Mouse (Mus musculus): ENCODE data around the gene Fbxl13. TPM values are rescaled to one million over a fixed set of nuclear protein-coding genes. Genes with fewer than 3 reads are reported as not detected.

Gene Fbxl13
- polyA plus RNA-seq (2015; fragmentation: Nextera tagmentation; extraction: Ambion mirVana): 0.07 and 0.08 TPM in 2 replicates

DNA sequence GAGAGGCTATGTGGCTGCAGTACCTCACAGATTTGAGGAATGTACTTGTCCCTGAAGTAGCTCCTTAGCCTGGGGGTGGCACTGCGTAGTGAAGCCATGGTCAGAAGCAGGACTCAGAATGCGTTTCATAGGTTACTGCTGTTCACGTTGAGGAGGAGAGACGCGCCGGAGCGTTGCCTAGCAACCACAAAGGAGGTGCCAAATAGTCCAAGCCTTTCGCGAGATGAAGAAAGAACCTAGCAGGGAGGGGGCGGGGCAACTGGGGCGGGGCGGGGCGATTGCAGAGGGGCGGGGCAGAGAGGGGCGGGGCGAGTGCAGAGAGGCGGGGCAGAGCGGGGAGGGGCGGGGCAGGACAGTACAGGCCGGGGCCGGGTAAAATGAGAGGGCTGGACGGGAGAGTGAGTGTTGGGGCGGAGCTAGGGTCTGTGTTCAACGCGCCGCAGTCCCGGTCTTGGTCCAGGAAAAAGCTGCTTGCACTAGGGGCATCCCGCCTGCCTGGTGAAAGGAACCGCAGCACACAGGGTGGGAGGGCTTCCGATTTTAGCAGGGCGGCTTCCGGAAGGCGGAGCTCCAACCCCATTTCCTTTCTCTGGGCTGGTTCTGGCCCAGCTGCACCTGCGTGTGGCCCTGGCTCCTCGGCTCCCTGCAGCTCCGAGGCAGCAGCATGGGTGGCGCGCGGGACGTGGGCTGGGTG, at the start of gene Fbxl13, which contains the start of gene Armc10:
Fbxl13 (minus strand) TSS at position 196 of the 694 bp plus-strand sequence.
Armc10 (plus strand) TSS at position 375 of the 694 bp plus-strand sequence.
- H3K4me2 ChIP-seq (replicated peaks; ENCODE audit: low read depth): peak within 1 kb of the TSS; percentile 83
- peaks cover 19% of the 10 kb centered on the region for H3K36me3 ChIP-seq (ENCODE audit: control insufficient read depth, insufficient read depth)
- H3K27ac ChIP-seq (ENCODE audit: low read depth, low read length): peak within 1 kb of the TSS; percentile 82
- under 1% methylated on average over 39 of the region's 40 CpGs for WGBS
- no peaks in the 10 kb centered on the region for H3K4me1 ChIP-seq (replicated peaks; ENCODE audit: control insufficient read depth, insufficient read depth, low read length)
- no peaks in the 10 kb centered on the region for H3K9me3 ChIP-seq (ENCODE audit: control insufficient read depth)
- no peaks in the 10 kb centered on the region for H3K27me3 ChIP-seq (replicated peaks; ENCODE audit: control insufficient read depth, insufficient read depth, low read length)
- ATAC-seq: peak; percentile 98
- peak within 1 kb of the TSS; percentile 69 for H3K9ac ChIP-seq (ENCODE audit: low read depth, low read length)
- peak; percentile 39 for TF ChIP-seq CTCF (IDR thresholded peaks at IDR 0.05; ENCODE audit: low read depth)
- H3K4me3 ChIP-seq (ENCODE audit: low read depth, low read length): peak within 1 kb of the TSS; percentile 80

DNA sequence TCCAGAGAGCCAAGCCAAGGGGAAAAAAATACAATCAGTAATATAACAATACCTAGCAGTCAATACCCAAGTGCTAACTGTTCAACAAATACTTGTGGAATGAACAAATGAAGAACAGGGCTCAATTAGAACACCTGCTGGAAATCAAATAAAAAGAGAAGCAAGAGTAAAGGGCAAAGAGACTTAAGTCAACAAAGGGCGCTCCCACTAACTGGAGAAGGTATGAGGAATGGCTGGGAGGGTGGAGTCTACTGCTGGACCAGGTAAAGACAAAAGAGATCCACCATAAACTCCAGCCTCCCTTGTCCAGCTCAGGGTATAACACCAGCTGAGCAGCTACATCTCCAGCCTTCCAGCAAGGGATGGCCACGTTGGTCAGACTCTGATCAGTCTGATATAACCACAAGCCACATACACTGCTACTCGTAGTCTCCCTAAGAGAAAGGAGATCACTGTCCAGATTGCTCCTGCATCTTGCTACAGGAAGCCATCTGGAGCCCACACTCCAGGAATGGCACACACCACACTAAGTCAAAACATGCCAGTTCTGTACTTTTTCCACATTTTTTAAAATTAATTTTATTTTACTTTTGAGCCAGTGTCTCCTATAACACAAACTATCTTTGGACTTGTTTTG, 49.5 kb upstream of the Fbxl13 start:
- no peaks in the 10 kb centered on the region for H3K9me3 ChIP-seq (ENCODE audit: control insufficient read depth)
- peak; percentile 39; the same call in 1 of the 2 replicates for ATAC-seq
- no peak overlapping the region for H3K27ac ChIP-seq (ENCODE audit: low read depth, low read length)
- H3K36me3 ChIP-seq (ENCODE audit: control insufficient read depth, insufficient read depth): no peaks in the 10 kb centered on the region
- no peak overlapping the region for H3K9ac ChIP-seq (ENCODE audit: low read depth, low read length)
- no peaks in the 10 kb centered on the region for H3K27me3 ChIP-seq (replicated peaks; ENCODE audit: control insufficient read depth, insufficient read depth, low read length)
- no peak for TF ChIP-seq CTCF (IDR thresholded peaks at IDR 0.05; ENCODE audit: low read depth)
- no peak overlapping the region for H3K4me2 ChIP-seq (replicated peaks; ENCODE audit: low read depth)
- H3K4me3 ChIP-seq (ENCODE audit: low read depth, low read length): no peak overlapping the region
- H3K4me1 ChIP-seq (replicated peaks; ENCODE audit: control insufficient read depth, insufficient read depth, low read length): peaks cover 3% of the 10 kb centered on the region; the same call in 1 of the 2 replicates
- 65% methylated on average over 3 of the region's 3 CpGs for WGBS

DNA sequence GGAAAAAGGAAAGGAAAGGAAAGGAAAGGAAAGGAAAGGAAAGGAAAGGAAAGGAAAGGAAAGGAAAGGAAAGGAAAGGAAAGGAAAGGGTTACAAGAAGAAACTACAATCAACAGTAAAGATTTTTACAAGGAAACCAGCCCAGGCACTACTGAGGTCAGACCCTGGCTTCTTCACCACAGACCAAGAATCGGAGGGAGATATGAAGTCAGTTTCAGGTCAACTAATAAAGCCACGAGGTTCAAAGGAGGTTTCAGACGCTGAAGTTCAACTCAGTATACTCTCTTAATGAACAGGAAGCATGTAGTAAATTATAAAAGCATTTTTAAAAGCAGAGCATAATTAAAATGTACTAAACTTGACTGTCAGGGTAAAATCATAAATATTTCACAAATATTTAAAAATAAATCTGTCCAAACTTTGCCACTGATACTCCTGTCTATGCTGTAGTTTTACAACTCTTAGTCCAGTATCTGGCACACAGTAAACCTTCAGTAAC, 48.0 kb upstream of the Fbxl13 start:
- Histone ChIP-seq H3K4me2 (replicated peaks; ENCODE audit: low read depth) (no peak overlapping the region), H3K4me3 (ENCODE audit: low read depth, low read length) (no peak overlapping the region), H3K4me1 (replicated peaks; ENCODE audit: control insufficient read depth, insufficient read depth, low read length) (peaks cover 3% of the 10 kb centered on the region; the same call in 1 of the 2 replicates), H3K9me3 (ENCODE audit: control insufficient read depth) (no peaks in the 10 kb centered on the region), H3K36me3 (ENCODE audit: control insufficient read depth, insufficient read depth) (no peaks in the 10 kb centered on the region), H3K27ac (ENCODE audit: low read depth, low read length) (no peak overlapping the region), H3K27me3 (replicated peaks; ENCODE audit: control insufficient read depth, insufficient read depth, low read length) (no peaks in the 10 kb centered on the region), H3K9ac (ENCODE audit: low read depth, low read length) (no peak overlapping the region)
- peak; percentile 50; the same call in 1 of the 2 replicates for ATAC-seq
- no peak for TF ChIP-seq CTCF (IDR thresholded peaks at IDR 0.05; ENCODE audit: low read depth)
- 21% methylated on average over 3 of the region's 3 CpGs for WGBS

DNA sequence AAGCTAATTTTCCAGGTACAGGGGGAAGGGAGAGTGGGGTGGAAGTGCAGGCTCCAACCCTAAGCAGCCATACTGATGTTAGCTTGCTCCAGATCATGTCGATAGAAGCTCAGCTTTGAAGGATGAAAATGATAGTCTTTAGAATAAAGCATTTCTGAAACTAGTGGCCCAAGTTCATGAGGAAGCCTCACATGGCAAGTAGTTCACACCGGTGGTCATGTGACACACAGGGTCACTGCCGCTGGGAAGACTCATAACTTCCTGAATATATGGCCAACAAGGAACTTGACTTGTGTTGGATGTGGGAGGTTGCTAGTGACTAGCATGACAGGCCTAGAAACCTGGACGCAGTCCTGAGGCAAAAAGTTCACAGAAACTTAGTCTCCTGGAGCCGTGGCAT, 46.8 kb upstream of the Fbxl13 start:
- WGBS: 89% methylated on average over 5 of the region's 5 CpGs

DNA sequence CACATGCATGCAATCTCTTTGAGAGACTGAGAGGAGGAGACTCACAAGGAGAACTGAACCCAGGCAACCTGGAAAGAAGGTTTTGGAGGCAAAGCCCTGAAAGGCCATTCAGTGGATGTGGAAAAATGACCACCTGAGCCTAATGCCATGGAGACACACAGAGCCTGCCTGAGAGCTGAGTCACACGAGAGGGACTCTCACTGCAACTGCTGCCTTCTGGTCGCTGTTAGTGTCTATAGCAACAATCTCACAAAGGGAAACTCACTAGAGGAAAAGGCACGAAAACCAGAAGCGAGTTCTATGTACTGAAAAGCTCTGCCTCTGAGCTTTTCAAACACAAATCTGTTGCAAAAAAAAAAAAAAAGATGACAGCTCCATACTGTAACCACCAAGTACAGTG, 41.6 kb upstream of the Fbxl13 start:
- 60% methylated on average over 4 of the region's 4 CpGs for WGBS
- TF ChIP-seq CTCF (IDR thresholded peaks at IDR 0.05; ENCODE audit: low read depth): no peak
- H3K4me1 ChIP-seq (replicated peaks; ENCODE audit: control insufficient read depth, insufficient read depth, low read length): no peaks in the 10 kb centered on the region
- ATAC-seq: no peak
- no peaks in the 10 kb centered on the region for H3K9me3 ChIP-seq (ENCODE audit: control insufficient read depth)
- H3K4me2 ChIP-seq (replicated peaks; ENCODE audit: low read depth): no peak overlapping the region
- no peak overlapping the region for H3K9ac ChIP-seq (ENCODE audit: low read depth, low read length)
- H3K4me3 ChIP-seq (ENCODE audit: low read depth, low read length): no peak overlapping the region
- H3K27ac ChIP-seq (ENCODE audit: low read depth, low read length): no peak overlapping the region
- H3K36me3 ChIP-seq (ENCODE audit: control insufficient read depth, insufficient read depth): no peaks in the 10 kb centered on the region
- no peaks in the 10 kb centered on the region for H3K27me3 ChIP-seq (replicated peaks; ENCODE audit: control insufficient read depth, insufficient read depth, low read length)

More for the DNA sequence above, 46.8 kb upstream of the Fbxl13 start:
- no peak overlapping the region for H3K4me3 ChIP-seq (ENCODE audit: low read depth, low read length)
- peaks cover 3% of the 10 kb centered on the region; the same call in 1 of the 2 replicates for H3K4me1 ChIP-seq (replicated peaks; ENCODE audit: control insufficient read depth, insufficient read depth, low read length)
- ATAC-seq: no peak
- TF ChIP-seq CTCF (IDR thresholded peaks at IDR 0.05; ENCODE audit: low read depth): no peak
- no peak overlapping the region for H3K9ac ChIP-seq (ENCODE audit: low read depth, low read length)
- no peak overlapping the region for H3K27ac ChIP-seq (ENCODE audit: low read depth, low read length)
- no peaks in the 10 kb centered on the region for H3K27me3 ChIP-seq (replicated peaks; ENCODE audit: control insufficient read depth, insufficient read depth, low read length)
- no peak overlapping the region for H3K4me2 ChIP-seq (replicated peaks; ENCODE audit: low read depth)
- no peaks in the 10 kb centered on the region for H3K9me3 ChIP-seq (ENCODE audit: control insufficient read depth)
- H3K36me3 ChIP-seq (ENCODE audit: control insufficient read depth, insufficient read depth): no peaks in the 10 kb centered on the region

DNA sequence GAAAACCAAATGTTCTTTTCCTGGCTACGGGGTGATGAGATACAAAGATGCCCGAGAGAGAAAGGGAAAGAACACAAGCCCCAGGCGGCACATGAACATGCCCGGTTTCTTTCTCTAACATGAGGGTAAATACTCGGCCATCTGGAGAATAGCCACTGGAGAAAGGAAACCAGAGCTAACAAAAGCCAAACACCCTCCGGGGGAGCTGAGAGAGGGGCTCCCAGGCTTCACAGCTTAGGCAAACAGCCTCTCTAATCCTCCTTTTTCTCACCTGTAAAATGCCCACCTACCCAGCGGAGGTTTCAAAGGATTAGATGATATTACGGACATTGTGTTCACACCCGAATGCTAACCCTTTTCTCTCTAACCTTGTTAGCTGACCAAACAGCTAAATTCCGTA, 39.6 kb upstream of the Fbxl13 start:
- no peak overlapping the region for H3K27ac ChIP-seq (ENCODE audit: low read depth, low read length)
- WGBS: 71% methylated on average over 10 of the region's 10 CpGs
- no peak for ATAC-seq

More for the DNA sequence above, 39.6 kb upstream of the Fbxl13 start:
- Histone ChIP-seq H3K9ac (ENCODE audit: low read depth, low read length) (no peak overlapping the region), H3K27me3 (replicated peaks; ENCODE audit: control insufficient read depth, insufficient read depth, low read length) (no peaks in the 10 kb centered on the region), H3K4me1 (replicated peaks; ENCODE audit: control insufficient read depth, insufficient read depth, low read length) (no peaks in the 10 kb centered on the region), H3K9me3 (ENCODE audit: control insufficient read depth) (no peaks in the 10 kb centered on the region), H3K4me3 (ENCODE audit: low read depth, low read length) (no peak overlapping the region), H3K36me3 (ENCODE audit: control insufficient read depth, insufficient read depth) (no peaks in the 10 kb centered on the region), H3K4me2 (replicated peaks; ENCODE audit: low read depth) (no peak overlapping the region)
- no peak for TF ChIP-seq CTCF (IDR thresholded peaks at IDR 0.05; ENCODE audit: low read depth)
